Mouse (Mus musculus) cortical plate, adult 2 months (tissue): ENCODE measurements around the gene Itga11.

Source experiments
- CTCF ChIP-seq: fragments of 200-500 bp; IDR thresholded peaks from 2 replicates; pipeline ENCODE4 v1.5.1; 2011; ENCODE audit warnings: mild to moderate bottlenecking, control low read depth, low read length; ENCODE audit not compliant: insufficient read depth; ENCODE audit errors: extremely low read depth
- POLR2A ChIP-seq: fragments of 200-500 bp; IDR thresholded peaks from 2 replicates; pipeline ENCODE4 v1.6.1; 2011; ENCODE audit warnings: mild to moderate bottlenecking, low read length, control low read depth; ENCODE audit not compliant: insufficient read depth; ENCODE audit errors: extremely low read depth

DNA sequence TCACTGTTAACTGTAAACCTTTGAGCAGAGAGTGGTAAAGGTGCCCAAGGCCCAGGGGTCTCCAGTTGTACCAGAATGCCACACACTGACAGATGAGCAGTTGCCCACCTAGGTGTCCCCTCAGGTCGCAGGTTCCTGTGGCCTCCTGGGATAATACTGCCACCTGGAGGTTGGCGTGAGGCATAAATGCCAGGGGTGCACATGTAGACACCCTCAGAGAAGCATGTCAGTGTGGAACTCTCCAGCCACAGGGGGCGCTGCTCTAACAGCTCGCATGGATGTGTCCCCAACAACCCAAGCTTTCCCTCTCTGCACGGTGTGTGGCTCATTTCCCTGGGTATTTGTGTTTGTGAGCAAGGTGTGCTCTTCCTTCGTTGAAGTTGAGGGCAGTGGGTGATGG lies 48.8 kb downstream of the Itga11 start:
- TF ChIP-seq CTCF (0 out of 2 replicates have a peak, but pooled peaks have one; percentile 19), POLR2A (no peak)
